Mouse (Mus musculus) 3T3-L1 (cell line): ENCODE results near the gene Mrpl54.
"Not testable (repeated sequence)": the region's sequence is repeated elsewhere in the genome, so short reads cannot be mapped to it uniquely, and the experiment has no call there.

Source experiments
- DNase-seq: peaks from one replicate; pipeline ENCODE4 v3.0.0-alpha.2; 2015; ENCODE audit warnings: low read depth, low spot score

Gene Mrpl54

GRCm38 (mm10) chr10:81229735-81230437 lies 36.8 kb downstream of the Mrpl54 start:
- DNase-seq, result no peak

GRCm38 (mm10) chr10:81223731-81224130 lies 43.0 kb downstream of the Mrpl54 start:
- not testable (repeated sequence) for DNase-seq

GRCm38 (mm10) chr10:81221402-81222015 lies 45.2 kb downstream of the Mrpl54 start:
- DNase-seq, result peak; percentile 17

GRCm38 (mm10) chr10:81217964-81218363 lies 48.8 kb downstream of the Mrpl54 start:
- peak; percentile 60 for DNase-seq

GRCm38 (mm10) chr10:81217267-81217666 lies 49.5 kb downstream of the Mrpl54 start:
- DNase-seq, result peak; percentile 49

GRCm38 (mm10) chr10:81216810-81217209 lies 49.9 kb downstream of the Mrpl54 start:
- no peak for DNase-seq

GRCm38 (mm10) chr10:81216260-81216659 lies 50.5 kb downstream of the Mrpl54 start:
- DNase-seq, result no peak
